Mouse (Mus musculus): ENCODE results near the gene Pink1.

GRCm38 (mm10) chr4:138307739-138308138, 18.4 kb downstream of the Pink1 start:
- TF ChIP-seq CTCF (IDR thresholded peaks at IDR 0.05; ENCODE audit: borderline replicate concordance, control insufficient read depth, extremely low read depth, insufficient read depth, low read length, poor library complexity) (no peak), POLR2A (IDR thresholded peaks at IDR 0.05; ENCODE audit: control insufficient read depth, extremely low read depth, insufficient read depth, low read length, poor library complexity) (no peak)
